Mouse (Mus musculus): ENCODE measurements around the gene Nol12.

GRCm38 (mm10) chr15:78990093-78990463, 55.3 kb downstream of the Nol12 start:
- TF ChIP-seq CTCF (IDR thresholded peaks at IDR 0.05; ENCODE audit: low read depth, low read length) (no peak), GATA1 (IDR thresholded peaks at IDR 0.05; ENCODE audit: borderline replicate concordance, low read length) (no peak)

Measured in G1E (cell line).